Mouse (Mus musculus) neural tube, embryonic 14.5 days (tissue): ENCODE measurements at regions not wholly inside any gene's neighbourhood (a gene's known extent, or its start where the extent isn't known, plus 50 kb on each side); places are given as distances from the start of the nearest gene placed in this dataset.

Source experiments
- ATAC-seq: fragments of 200-750 bp; cut with Nextera tagmentation; 2 replicates; pipeline ENCODE4 v1.8.0; 2017; ENCODE audit warnings: low read depth, mild to moderate bottlenecking, moderate TSS enrichment, moderate library complexity
- H3K27ac ChIP-seq: fragments of 300-500 bp; sonication (generic); 2 replicates; pipeline ENCODE4 v1.5.1; 2014; ENCODE audit warnings: low read depth, mild to moderate bottlenecking, control low read depth, low read length, moderate library complexity, mixed read lengths
- H3K27me3 ChIP-seq: fragments of 300-500 bp; sonication (generic); 2 replicates; pipeline ENCODE4 v1.6.1; 2014; ENCODE audit warnings: low read length; ENCODE audit not compliant: control insufficient read depth, insufficient read depth
- H3K36me3 ChIP-seq: fragments of 300-500 bp; sonication (generic); 2 replicates; pipeline ENCODE4 v1.6.1; 2014; ENCODE audit warnings: low read length, mixed read lengths; ENCODE audit not compliant: control insufficient read depth, insufficient read depth
- H3K4me1 ChIP-seq: fragments of 300-500 bp; sonication (generic); 2 replicates; pipeline ENCODE4 v1.6.1; 2014; ENCODE audit warnings: low read length; ENCODE audit not compliant: control insufficient read depth, insufficient read depth
- H3K4me2 ChIP-seq: fragments of 300-500 bp; sonication (generic); 2 replicates; pipeline ENCODE4 v1.6.1; 2014; ENCODE audit warnings: mild to moderate bottlenecking, low read depth, low read length, control low read depth
- H3K4me3 ChIP-seq: fragments of 300-500 bp; sonication (generic); 2 replicates; pipeline ENCODE4 v1.5.1; 2014; ENCODE audit warnings: low read depth, low read length, control low read depth, mixed read lengths
- H3K9ac ChIP-seq: fragments of 300-500 bp; sonication (generic); replicated peaks from 2 replicates; pipeline ENCODE4 v1.6.1; 2014; ENCODE audit warnings: low read depth, mild to moderate bottlenecking, control low read depth, low read length, mixed read lengths
- H3K9me3 ChIP-seq: fragments of 300-500 bp; sonication (generic); 2 replicates; pipeline ENCODE4 v1.6.1; 2016; ENCODE audit warnings: low read length; ENCODE audit not compliant: control insufficient read depth
- WGBS: fragments of 180-500 bp; shearing (Covaris S2); extraction: QIAGEN DNeasy Blood & Tissue Kit; methylation state at CpG from one replicate; pipeline ENCODE4 v1.1.7; 2014; 5-methylcytosine and 5-hydroxymethylcytosine counted together

- Histone ChIP-seq H3K9ac (no peak overlapping the region), H3K4me1 (no peaks in the 10 kb centered on the region), H3K27ac (no peak overlapping the region), H3K4me2 (no peak overlapping the region), H3K4me3 (no peak overlapping the region), H3K9me3 (no peaks in the 10 kb centered on the region), H3K36me3 (no peaks in the 10 kb centered on the region), H3K27me3 (no peaks in the 10 kb centered on the region)
- no peak for ATAC-seq
- 71% methylated on average over 2 of the region's 2 CpGs for WGBS
These were observed 219.2 kb downstream of the Etaa1 start for GRCm38 (mm10) chr11:17734519-17734918.

GRCm38 (mm10) chr11:17738879-17739278 is 214.8 kb downstream of the Etaa1 start:
- WGBS: 48% methylated on average over 5 of the region's 5 CpGs
- Histone ChIP-seq H3K9ac (no peak overlapping the region), H3K27me3 (no peaks in the 10 kb centered on the region), H3K9me3 (no peaks in the 10 kb centered on the region), H3K4me1 (no peaks in the 10 kb centered on the region), H3K36me3 (no peaks in the 10 kb centered on the region), H3K4me3 (no peak overlapping the region), H3K4me2 (no peak overlapping the region), H3K27ac (no peak overlapping the region)
- no peak for ATAC-seq

GRCm38 (mm10) chr11:17743821-17744220 is 209.9 kb downstream of the Etaa1 start:
- Histone ChIP-seq H3K4me3 (no peak overlapping the region), H3K9me3 (no peaks in the 10 kb centered on the region), H3K4me2 (no peak overlapping the region), H3K4me1 (no peaks in the 10 kb centered on the region), H3K9ac (no peak overlapping the region), H3K27ac (no peak overlapping the region), H3K36me3 (no peaks in the 10 kb centered on the region), H3K27me3 (no peaks in the 10 kb centered on the region)
- no peak for ATAC-seq
- WGBS: 100% methylated on average over 1 of the region's 1 CpGs

- no peak overlapping the region for H3K4me3 ChIP-seq
- H3K9ac ChIP-seq: no peak overlapping the region
- no peaks in the 10 kb centered on the region for H3K9me3 ChIP-seq
- H3K27ac ChIP-seq: no peak overlapping the region
- no peaks in the 10 kb centered on the region for H3K4me1 ChIP-seq
- WGBS: 17% methylated on average over 6 of the region's 6 CpGs
- H3K4me2 ChIP-seq: no peak overlapping the region
- H3K36me3 ChIP-seq: no peaks in the 10 kb centered on the region
- no peak; the same call in 1 of the 2 replicates for ATAC-seq
- H3K27me3 ChIP-seq: no peaks in the 10 kb centered on the region
These were observed 203.3 kb downstream of the Etaa1 start for GRCm38 (mm10) chr11:17750345-17750744.

GRCm38 (mm10) chr11:17759224-17759623 is 194.5 kb downstream of the Etaa1 start:
- no peaks in the 10 kb centered on the region for H3K27me3 ChIP-seq

GRCm38 (mm10) chr11:17763411-17763810 is 190.3 kb downstream of the Etaa1 start:
- Histone ChIP-seq H3K27ac (no peak overlapping the region), H3K36me3 (no peaks in the 10 kb centered on the region), H3K9ac (no peak overlapping the region), H3K4me3 (no peak overlapping the region), H3K9me3 (no peaks in the 10 kb centered on the region), H3K4me1 (no peaks in the 10 kb centered on the region), H3K27me3 (no peaks in the 10 kb centered on the region), H3K4me2 (no peak overlapping the region)
- WGBS: 40% methylated on average over 1 of the region's 1 CpGs
- no peak for ATAC-seq

More at GRCm38 (mm10) chr11:17759224-17759623, 194.5 kb downstream of the Etaa1 start:
- Histone ChIP-seq H3K4me1 (no peaks in the 10 kb centered on the region), H3K36me3 (no peaks in the 10 kb centered on the region), H3K27ac (no peak overlapping the region), H3K9me3 (no peaks in the 10 kb centered on the region), H3K4me3 (no peak overlapping the region), H3K4me2 (no peak overlapping the region), H3K9ac (no peak overlapping the region)
- ATAC-seq: no peak
- 53% methylated on average over 2 of the region's 2 CpGs for WGBS

- H3K9me3 ChIP-seq: no peaks in the 10 kb centered on the region
- H3K4me1 ChIP-seq: no peaks in the 10 kb centered on the region
- no peak for ATAC-seq
- H3K9ac ChIP-seq: no peak overlapping the region
- no peak overlapping the region for H3K4me2 ChIP-seq
- H3K36me3 ChIP-seq: no peaks in the 10 kb centered on the region
- H3K4me3 ChIP-seq: no peak overlapping the region
- H3K27ac ChIP-seq: no peak overlapping the region
- no peaks in the 10 kb centered on the region for H3K27me3 ChIP-seq
These were observed 189.5 kb downstream of the Etaa1 start for GRCm38 (mm10) chr11:17764146-17764545.

GRCm38 (mm10) chr11:17768345-17768759 is 185.3 kb downstream of the Etaa1 start:
- ATAC-seq: no peak

GRCm38 (mm10) chr11:17768837-17769466 is 184.7 kb downstream of the Etaa1 start:
- H3K9ac ChIP-seq: no peak overlapping the region
- no peak overlapping the region for H3K4me3 ChIP-seq
- H3K36me3 ChIP-seq: no peaks in the 10 kb centered on the region
- H3K4me1 ChIP-seq: no peaks in the 10 kb centered on the region
- no peak for ATAC-seq
- H3K4me2 ChIP-seq: no peak overlapping the region
- no peak overlapping the region for H3K27ac ChIP-seq
- no peaks in the 10 kb centered on the region for H3K9me3 ChIP-seq
- 76% methylated on average over 4 of the region's 4 CpGs for WGBS
- no peaks in the 10 kb centered on the region for H3K27me3 ChIP-seq

More at GRCm38 (mm10) chr11:17768345-17768759, 185.3 kb downstream of the Etaa1 start:
- Histone ChIP-seq H3K27me3 (no peaks in the 10 kb centered on the region), H3K27ac (no peak overlapping the region), H3K4me3 (no peak overlapping the region), H3K9me3 (no peaks in the 10 kb centered on the region), H3K4me2 (no peak overlapping the region), H3K9ac (no peak overlapping the region), H3K4me1 (no peaks in the 10 kb centered on the region), H3K36me3 (no peaks in the 10 kb centered on the region)
